Mouse (Mus musculus) ES-E14 (cell line): ENCODE measurements around the gene Ccdc9.

Experiments
- CHD2 ChIP-seq: IDR thresholded peaks from 2 replicates; pipeline ENCODE4 v1.6.1; 2014; ENCODE audit warnings: mild to moderate bottlenecking, low read depth, low read length, inconsistent platforms
- HCFC1 ChIP-seq: IDR thresholded peaks from 2 replicates; pipeline ENCODE4 v1.6.1; 2012; ENCODE audit warnings: low read length, inconsistent platforms, borderline replicate concordance; ENCODE audit not compliant: insufficient read depth
- MAFK ChIP-seq: IDR thresholded peaks from 2 replicates; pipeline ENCODE4 v1.6.1; 2014; ENCODE audit warnings: mild to moderate bottlenecking, low read depth, low read length, inconsistent platforms; ENCODE audit not compliant: insufficient read depth
- ZC3H11A ChIP-seq: IDR thresholded peaks from 2 replicates; pipeline ENCODE4 v1.6.1; 2012; ENCODE audit warnings: low read depth, mild to moderate bottlenecking, inconsistent platforms, low read length, borderline replicate concordance
- ZNF384 ChIP-seq: IDR thresholded peaks from 2 replicates; pipeline ENCODE4 v1.6.1; 2012; ENCODE audit warnings: low read depth, low read length, inconsistent platforms

DNA sequence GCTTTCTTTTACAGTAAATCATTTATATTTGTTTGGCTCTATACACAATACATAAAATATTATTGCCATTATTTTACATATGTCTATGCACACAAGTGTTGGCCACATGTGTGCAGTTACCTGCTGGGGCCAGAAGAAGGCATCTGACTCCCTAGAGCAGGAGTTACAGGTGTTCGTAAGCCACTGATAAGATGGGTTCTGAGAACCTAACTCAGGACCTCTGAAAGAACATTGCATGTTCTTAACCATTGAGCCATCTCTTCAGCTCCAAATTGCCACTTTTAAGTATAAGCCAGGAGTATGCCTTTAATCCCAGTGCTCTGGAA, 45.7 kb downstream of the Ccdc9 start:
- TF ChIP-seq CHD2 = no peak
- TF ChIP-seq HCFC1 = no peak
- TF ChIP-seq ZNF384 = no peak
- no peak for TF ChIP-seq MAFK
- no peak for TF ChIP-seq ZC3H11A
